Comparison of ENCODE assay signal across 21 mouse cellular contexts in genomic region chr12:50558231-50558630, GRCm38 (mm10).
DNase-seq lines count a peak whose midpoint lies in the region; ATAC-seq and TF ChIP-seq lines count a peak whose summit lies in the region.
"Had no signal": no experiment of that assay in that cellular context is flagged by ENCODE, and none has a peak within 500 bp of the region (broad histone marks: within the 10 kb centered on the region; RNA-seq: fewer than 3 reads in every experiment).

No protein-coding gene starts in this region.

- H3K36me3 ChIP-seq in intestine, postnatal 0 days (ENCODE audit: control insufficient read depth, insufficient read depth): no peaks in the 10 kb centered on the region
- no peaks in the 10 kb centered on the region for H3K36me3 ChIP-seq in intestine, embryonic 16.5 days (ENCODE audit: control insufficient read depth, insufficient read depth, low read length)
- H3K36me3 ChIP-seq in lung, embryonic 14.5 days (ENCODE audit: insufficient read depth): no peaks in the 10 kb centered on the region
- H3K36me3 ChIP-seq: embryonic facial prominence, embryonic 13.5 days; heart, embryonic 13.5 days; limb, embryonic 13.5 days; liver, embryonic 13.5 days had no signal

- H3K27ac ChIP-seq in intestine, postnatal 0 days (ENCODE audit: low read depth, low read length): no peak overlapping the region
- H3K27ac ChIP-seq in intestine, embryonic 16.5 days (ENCODE audit: low read length): no peak overlapping the region
- no peak overlapping the region for H3K27ac ChIP-seq in lung, embryonic 14.5 days (ENCODE audit: low read depth)
- H3K27ac ChIP-seq: embryonic facial prominence, embryonic 13.5 days; heart, embryonic 13.5 days; hindbrain, embryonic 14.5 days; limb, embryonic 13.5 days; liver, embryonic 13.5 days had no signal

- no peak overlapping the region for H3K9ac ChIP-seq in intestine, postnatal 0 days (ENCODE audit: low read depth, low read length)
- H3K9ac ChIP-seq in intestine, embryonic 16.5 days (ENCODE audit: low read depth, low read length): no peak overlapping the region
- no peak overlapping the region for H3K9ac ChIP-seq in lung, embryonic 14.5 days
- H3K9ac ChIP-seq: embryonic facial prominence, embryonic 13.5 days; heart, embryonic 13.5 days; hindbrain, embryonic 14.5 days; limb, embryonic 13.5 days; liver, embryonic 13.5 days had no signal

- no peak for ATAC-seq in intestine, postnatal 0 days
- ATAC-seq in intestine, embryonic 16.5 days: no peak
- ATAC-seq in lung, embryonic 14.5 days (ENCODE audit: insufficient read depth): no peak
- ATAC-seq: forebrain, embryonic 16.5 days had no signal

- H3K4me1 ChIP-seq in intestine, postnatal 0 days (replicated peaks; ENCODE audit: control insufficient read depth, insufficient read depth, low read length): no peaks in the 10 kb centered on the region
- no peaks in the 10 kb centered on the region for H3K4me1 ChIP-seq in intestine, embryonic 16.5 days (ENCODE audit: control insufficient read depth, insufficient read depth, low read length)
- no peaks in the 10 kb centered on the region for H3K4me1 ChIP-seq in lung, embryonic 14.5 days (ENCODE audit: insufficient read depth)
- H3K4me1 ChIP-seq in lung, adult 2 months (ENCODE audit: control insufficient read depth, insufficient read depth, low read length): peaks cover 6% of the 10 kb centered on the region
- H3K4me1 ChIP-seq: limb, embryonic 13.5 days; liver, embryonic 13.5 days; megakaryocyte, embryonic 14.5 days had no signal

- peak; percentile 37 for DNase-seq in lung, embryonic 14.5 days
- no peak for DNase-seq in lung, adult 2 months
- peak; percentile 70 for DNase-seq in Muller cell, postnatal 12 days (ENCODE audit: inconsistent ontology term)
- DNase-seq in embryo, embryonic 9.5 days (ENCODE audit: extremely low spot score): peak; percentile 13
- no peak for DNase-seq in spleen, postnatal 14 days (ENCODE audit: low spot score in 2 of 2)
- DNase-seq in spleen, postnatal 36 days (ENCODE audit: low spot score in 2 of 2): no peak
- DNase-seq: adrenal gland, adult 8-10 months; cerebellum, postnatal 14 days; heart, adult 11 months; heart, postnatal 36 days; liver, embryonic 13.5 days; right cerebral cortex, adult 18-20 months; thymus, postnatal 14 days had no signal

- TF ChIP-seq CTCF in intestine, postnatal 0 days (IDR thresholded peaks at IDR 0.05; ENCODE audit: low read depth): peak; percentile 20
- no peak for TF ChIP-seq CTCF in lung, embryonic 14.5 days (IDR thresholded peaks at IDR 0.05; ENCODE audit: low read depth)
- no peak for TF ChIP-seq CTCF in lung, adult 2 months (IDR thresholded peaks at IDR 0.05; ENCODE audit: insufficient read depth, low read length)

- H3K27me3 ChIP-seq in intestine, postnatal 0 days (replicated peaks; ENCODE audit: control insufficient read depth, insufficient read depth, low read length): no peaks in the 10 kb centered on the region
- H3K27me3 ChIP-seq in intestine, embryonic 16.5 days (replicated peaks; ENCODE audit: control insufficient read depth, insufficient read depth, low read length): no peaks in the 10 kb centered on the region
- H3K27me3 ChIP-seq in lung, embryonic 14.5 days (ENCODE audit: insufficient read depth, low read length): no peaks in the 10 kb centered on the region
- H3K27me3 ChIP-seq: embryonic facial prominence, embryonic 13.5 days; heart, embryonic 13.5 days; limb, embryonic 13.5 days; liver, embryonic 13.5 days; megakaryocyte, embryonic 14.5 days had no signal

- no peak for TF ChIP-seq POLR2A in lung, adult 2 months (IDR thresholded peaks at IDR 0.05; ENCODE audit: borderline replicate concordance, extremely low read depth, low read depth, low read length)

- H3K4me2 ChIP-seq in intestine, postnatal 0 days (replicated peaks; ENCODE audit: low read depth): no peak overlapping the region; the same call in 1 of the 2 replicates
- no peak overlapping the region for H3K4me2 ChIP-seq in intestine, embryonic 16.5 days (ENCODE audit: low read depth, low read length)
- no peak overlapping the region for H3K4me2 ChIP-seq in lung, embryonic 14.5 days
- H3K4me2 ChIP-seq: embryonic facial prominence, embryonic 13.5 days; heart, embryonic 13.5 days; hindbrain, embryonic 14.5 days; limb, embryonic 13.5 days; liver, embryonic 13.5 days had no signal

- H3K4me3 ChIP-seq in intestine, postnatal 0 days (ENCODE audit: low read depth, low read length): no peak overlapping the region
- no peak overlapping the region for H3K4me3 ChIP-seq in intestine, embryonic 16.5 days (ENCODE audit: low read length)
- H3K4me3 ChIP-seq in lung, embryonic 14.5 days (ENCODE audit: low read depth, low read length): no peak overlapping the region
- no peak overlapping the region for H3K4me3 ChIP-seq in lung, adult 2 months (replicated peaks; ENCODE audit: extremely low read depth, low read depth, low read length)
- H3K4me3 ChIP-seq: embryonic facial prominence, embryonic 13.5 days; heart, embryonic 13.5 days; limb, embryonic 13.5 days; liver, embryonic 13.5 days; megakaryocyte, embryonic 14.5 days had no signal

- no peaks in the 10 kb centered on the region for H3K9me3 ChIP-seq in intestine, postnatal 0 days (ENCODE audit: control insufficient read depth)
- no peaks in the 10 kb centered on the region for H3K9me3 ChIP-seq in intestine, embryonic 16.5 days (ENCODE audit: control insufficient read depth, low read length)
- no peaks in the 10 kb centered on the region for H3K9me3 ChIP-seq in lung, embryonic 14.5 days (ENCODE audit: low read depth, low read length)
- H3K9me3 ChIP-seq: embryonic facial prominence, embryonic 13.5 days; heart, embryonic 13.5 days; limb, embryonic 13.5 days; liver, embryonic 13.5 days had no signal

- WGBS in intestine, postnatal 0 days: 41% methylated on average over 4 of the region's 4 CpGs
- WGBS in intestine, embryonic 16.5 days: 40% methylated on average over 4 of the region's 4 CpGs
- 22% methylated on average over 4 of the region's 4 CpGs for WGBS in lung, embryonic 14.5 days
- 34% methylated on average over 4 of the region's 4 CpGs for WGBS in lung, adult 2 months

Comparison
In these comparisons a context has a peak if more than half of its experiments do, and no peak if none do; other contexts are left out.
1. DNase-seq: peak in lung, embryonic 14.5 days (single experiment), Muller cell, postnatal 12 days (single experiment) and embryo, embryonic 9.5 days (single experiment); none in lung, adult 2 months (single experiment), spleen, postnatal 14 days (0 of 2) and spleen, postnatal 36 days (0 of 2).